Mouse (Mus musculus): Measurements from ENCODE around the gene Serpinb9b.

The Serpinb9b gene

GRCm38 (mm10) chr13:33091306-33091705 is 64.1 kb downstream of the Serpinb9b start:
- in situ Hi-C loops (cut with MboI; ENCODE audit: low sequenced_read_pairs) = no loop called here

All from CH12F3 (cell line).